Mouse (Mus musculus): ENCODE data around the gene Emb. TPM values are rescaled to one million over a fixed set of nuclear protein-coding genes. Genes with fewer than 3 reads are reported as not detected.

Emb gene
- total RNA-seq, 2 experiments from 2014 or later: 25.7 to 29.9 TPM

- no peak for TF ChIP-seq CTCF (conservative IDR thresholded peaks at IDR 0.05)
- no peak for DNase-seq (ENCODE audit: low spot score in 2 of 2)
- H3K27ac ChIP-seq: no peak overlapping the region
- no peak overlapping the region for H3K4me3 ChIP-seq
Measured at GRCm38 (mm10) chr13:117204685-117205084, 3.7 kb upstream of the Emb start.

GRCm38 (mm10) chr13:117206066-117206465, 2.3 kb upstream of the Emb start:
- no peak overlapping the region for H3K4me3 ChIP-seq
- DNase-seq (ENCODE audit: low spot score in 2 of 2): no peak
- no peak for TF ChIP-seq CTCF (conservative IDR thresholded peaks at IDR 0.05)
- no peak overlapping the region for H3K27ac ChIP-seq

GRCm38 (mm10) chr13:117211386-117211875, 3.1 kb downstream of the Emb start:
- Histone ChIP-seq H3K4me3 (no peak overlapping the region), H3K27ac (no peak overlapping the region)
- no peak for TF ChIP-seq CTCF (conservative IDR thresholded peaks at IDR 0.05)
- no peak for DNase-seq (ENCODE audit: low spot score in 2 of 2)

GRCm38 (mm10) chr13:117215481-117215880, 7.1 kb downstream of the Emb start:
- no peak for TF ChIP-seq CTCF (conservative IDR thresholded peaks at IDR 0.05)
- no peak overlapping the region for H3K4me3 ChIP-seq
- H3K27ac ChIP-seq: no peak overlapping the region
- DNase-seq (ENCODE audit: low spot score in 2 of 2): no peak

- H3K27ac ChIP-seq: no peak overlapping the region
- TF ChIP-seq CTCF (conservative IDR thresholded peaks at IDR 0.05): no peak
- H3K4me3 ChIP-seq: no peak overlapping the region
- no peak for DNase-seq (ENCODE audit: low spot score in 2 of 2)
Measured at GRCm38 (mm10) chr13:117216126-117216525, 7.8 kb downstream of the Emb start.

- Histone ChIP-seq H3K4me3 (no peak overlapping the region), H3K27ac (no peak overlapping the region)
- no peak for DNase-seq (ENCODE audit: low spot score in 2 of 2)
- no peak for TF ChIP-seq CTCF (conservative IDR thresholded peaks at IDR 0.05)
Measured at GRCm38 (mm10) chr13:117216752-117217363, 8.5 kb downstream of the Emb start.

- no peak for DNase-seq (ENCODE audit: low spot score in 2 of 2)
- no peak overlapping the region for H3K27ac ChIP-seq
Measured at GRCm38 (mm10) chr13:117217621-117218020, 9.3 kb downstream of the Emb start.

GRCm38 (mm10) chr13:117218092-117218491, 9.8 kb downstream of the Emb start:
- Histone ChIP-seq H3K4me3 (no peak overlapping the region), H3K27ac (no peak overlapping the region)
- DNase-seq (ENCODE audit: low spot score in 2 of 2): no peak
- no peak for TF ChIP-seq CTCF (conservative IDR thresholded peaks at IDR 0.05)

More at GRCm38 (mm10) chr13:117217621-117218020, 9.3 kb downstream of the Emb start:
- TF ChIP-seq CTCF (conservative IDR thresholded peaks at IDR 0.05): no peak
- H3K4me3 ChIP-seq: no peak overlapping the region

- DNase-seq (ENCODE audit: low spot score in 2 of 2): no peak
- peak overlapping the region; percentile 89 for H3K27ac ChIP-seq
Measured at GRCm38 (mm10) chr13:117219871-117220500, 11.7 kb downstream of the Emb start.

GRCm38 (mm10) chr13:117220501-117221321, 12.4 kb downstream of the Emb start, which contains the start of gene Gm17509:
Gm17509 (minus strand) TSS chr13:117221075.
- H3K27ac ChIP-seq: peak within 1 kb of the TSS; percentile 89
- peak; percentile 48 to 60 for DNase-seq (ENCODE audit: low spot score in 2 of 2)
- peak within 1 kb of the TSS; percentile 84 for H3K4me3 ChIP-seq
- no peak for TF ChIP-seq CTCF (conservative IDR thresholded peaks at IDR 0.05)

More at GRCm38 (mm10) chr13:117219871-117220500, 11.7 kb downstream of the Emb start:
- peak overlapping the region; percentile 84 for H3K4me3 ChIP-seq
- no peak for TF ChIP-seq CTCF (conservative IDR thresholded peaks at IDR 0.05)

GRCm38 (mm10) chr13:117223125-117223524, 14.8 kb downstream of the Emb start:
- TF ChIP-seq CTCF (conservative IDR thresholded peaks at IDR 0.05): no peak
- no peak for DNase-seq (ENCODE audit: low spot score in 2 of 2)
- no peak overlapping the region for H3K4me3 ChIP-seq
- no peak overlapping the region for H3K27ac ChIP-seq

GRCm38 (mm10) chr13:117224901-117225300, 16.6 kb downstream of the Emb start:
- no peak for TF ChIP-seq CTCF (conservative IDR thresholded peaks at IDR 0.05)
- no peak overlapping the region for H3K4me3 ChIP-seq
- H3K27ac ChIP-seq: no peak overlapping the region
- no peak for DNase-seq (ENCODE audit: low spot score in 2 of 2)

- H3K27ac ChIP-seq: no peak overlapping the region
- no peak for TF ChIP-seq CTCF (conservative IDR thresholded peaks at IDR 0.05)
- H3K4me3 ChIP-seq: no peak overlapping the region
- no peak for DNase-seq (ENCODE audit: low spot score in 2 of 2)
Measured at GRCm38 (mm10) chr13:117225561-117225960, 17.2 kb downstream of the Emb start.
